Mouse (Mus musculus): Measurements from ENCODE around the gene Stam. TPM values are rescaled to one million over a fixed set of nuclear protein-coding genes. Genes with fewer than 3 reads are reported as not detected.
A peak's percentile ranks its signal among the peaks of the same experiment; 100 is the strongest.

The Stam gene
- total RNA-seq (2021) = 10 to 100 TPM; 19.9 to 25.2 TPM
- long read RNA-seq, experiment 1, full-length matches to known transcripts = 1 of 1 reads
- long read RNA-seq, experiment 1, partial matches to known transcripts = 0 of 1 reads
- long read RNA-seq, experiment 1, other reads (novel, unspliced or antisense) = 0 of 1 reads
- long read RNA-seq, experiment 2, full-length matches to known transcripts = 3 of 3 reads
- long read RNA-seq, experiment 2, partial matches to known transcripts = 0 of 3 reads
- long read RNA-seq, experiment 2, other reads (novel, unspliced or antisense) = 0 of 3 reads

- intact Hi-C loops (cut with DNase I) = loop anchor here (2.0 kb wide), 1 partner anchor 17 kb away; the partner anchor contains the start of gene Hacd1
- no peak for TF ChIP-seq CTCF (IDR thresholded peaks at IDR 0.05)
- peak; percentile 94 for DNase-seq
- H3K4me3 ChIP-seq = peak within 1 kb of the TSS; percentile 80
- H3K27ac ChIP-seq = peak within 1 kb of the TSS; percentile 99
Measured at GRCm38 (mm10) chr2:14073362-14074220, at the start of gene Stam. Gene Stam (plus strand): TSS chr2:14074098.

DNA sequence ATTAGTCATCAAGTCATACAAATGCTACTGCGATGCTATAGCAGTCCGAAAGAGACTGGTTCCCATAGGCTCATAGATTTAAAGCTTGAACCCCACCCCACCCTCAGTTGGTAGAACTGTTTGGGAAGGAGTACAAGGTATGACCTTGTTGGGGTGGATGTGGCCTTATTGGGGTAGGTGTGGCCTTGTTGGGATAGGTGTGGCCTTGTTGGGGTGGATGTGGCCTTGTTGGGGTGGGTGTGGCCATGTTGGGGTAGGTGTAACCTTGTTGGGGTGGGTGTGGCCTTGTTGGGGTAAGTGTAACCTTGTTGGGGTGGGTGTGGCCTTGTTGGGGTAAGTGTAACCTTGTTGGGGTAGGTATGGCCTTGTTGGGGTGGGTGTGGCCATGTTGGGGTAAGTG is 32.6 kb upstream of the Stam start:
- no peak for TF ChIP-seq CTCF (IDR thresholded peaks at IDR 0.05)
- no peak for DNase-seq
- Histone ChIP-seq H3K4me3 (no peak overlapping the region), H3K27ac (no peak overlapping the region)
- intact Hi-C loops (cut with DNase I) = loop anchor here (10.0 kb wide), 1 partner anchor 766 kb away; the partner anchor contains the start of gene Rsu1

DNA sequence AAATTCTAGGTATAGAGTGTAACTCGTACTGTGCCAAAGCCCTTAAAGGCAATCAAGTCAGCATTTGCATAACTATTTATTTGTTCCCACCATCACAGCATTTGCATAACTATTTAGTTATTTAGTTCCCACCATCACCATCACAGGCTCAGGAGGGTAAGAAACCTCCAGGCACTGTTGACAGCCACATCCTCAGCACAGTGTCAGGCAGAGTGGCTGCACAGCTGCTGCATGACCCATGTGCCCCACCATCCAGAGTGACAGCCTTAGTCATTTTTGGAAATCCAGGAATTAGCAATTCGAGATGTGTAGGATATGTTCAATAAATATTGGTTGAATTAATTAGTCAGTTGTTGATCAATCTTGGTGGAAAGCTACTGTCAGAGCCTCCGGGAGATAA is 30.9 kb upstream of the Stam start:
- no peak for TF ChIP-seq CTCF (IDR thresholded peaks at IDR 0.05)
- H3K27ac ChIP-seq = no peak overlapping the region
- DNase-seq = no peak
- intact Hi-C loops (cut with DNase I) = loop anchor here (10.0 kb wide), 1 partner anchor 768 kb away; the partner anchor contains the start of gene Rsu1
- H3K4me3 ChIP-seq = no peak overlapping the region

DNA sequence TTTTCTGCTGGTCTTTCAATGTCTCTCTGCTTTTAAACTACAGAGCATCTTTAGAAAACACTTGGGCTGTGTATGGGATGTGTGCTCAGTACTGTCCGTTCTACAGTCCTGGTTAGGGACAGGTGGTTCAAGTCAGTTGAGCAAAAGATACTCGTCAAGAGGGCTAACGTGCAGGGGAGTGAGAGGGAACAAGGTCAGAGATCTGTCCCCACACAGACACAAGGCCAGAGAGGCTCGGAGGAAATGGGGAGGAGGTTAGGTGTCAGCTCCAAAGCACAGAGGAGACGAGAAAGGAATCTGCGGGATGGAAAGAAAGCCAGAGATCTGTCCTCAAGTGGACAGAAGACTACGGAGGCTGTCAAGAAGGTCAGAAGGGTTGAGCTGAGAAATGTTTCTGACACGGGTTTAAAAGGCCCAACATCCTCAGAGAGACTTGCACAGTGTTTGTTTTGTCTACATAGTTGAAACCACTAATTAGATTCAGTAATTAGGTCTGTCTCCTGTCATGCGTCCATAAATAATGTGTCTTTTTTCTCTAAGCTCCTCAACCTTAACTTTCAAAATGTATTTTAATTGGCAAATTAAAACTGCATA is 30.2 kb upstream of the Stam start:
- intact Hi-C loops (cut with DNase I) = loop anchor here (10.0 kb wide), 1 partner anchor 769 kb away; the partner anchor contains the start of gene Rsu1
- Histone ChIP-seq H3K4me3 (no peak overlapping the region), H3K27ac (no peak overlapping the region)
- DNase-seq = no peak
- TF ChIP-seq CTCF (IDR thresholded peaks at IDR 0.05) = no peak

DNA sequence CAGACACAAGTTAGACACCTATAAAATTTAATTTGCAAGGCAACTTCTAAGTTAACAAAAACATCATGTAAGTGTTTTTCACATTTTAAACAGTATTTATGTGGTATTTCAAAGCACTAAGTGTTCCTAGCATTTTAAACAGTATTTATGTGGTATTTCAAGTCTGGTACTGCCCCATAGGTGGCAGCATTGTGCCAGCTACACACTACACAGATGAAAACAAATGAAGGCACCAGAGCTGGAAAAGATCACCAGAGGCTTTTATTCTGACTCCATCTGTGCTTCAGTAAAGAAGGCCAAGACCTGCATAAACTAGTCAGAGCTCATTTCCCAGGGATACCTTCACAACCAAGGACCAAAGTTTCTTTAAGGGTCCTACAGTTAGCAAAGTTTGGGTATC is 25.5 kb upstream of the Stam start:
- Histone ChIP-seq H3K4me3 (no peak overlapping the region), H3K27ac (peak overlapping the region; percentile 41)
- intact Hi-C loops (cut with DNase I) = loop anchor here (5.0 to 10.0 kb wide), 2 partner anchors 244 to 774 kb away; partner anchors contain the start of gene Rsu1
- DNase-seq = peak; percentile 71
- peak; percentile 84 for TF ChIP-seq CTCF (IDR thresholded peaks at IDR 0.05)

- H3K27ac ChIP-seq = peak overlapping the region; percentile 41
- no peak for DNase-seq
- no peak for TF ChIP-seq CTCF (IDR thresholded peaks at IDR 0.05)
- H3K4me3 ChIP-seq = no peak overlapping the region
- intact Hi-C loops (cut with DNase I) = loop anchor here (5.0 to 10.0 kb wide), 2 partner anchors 243 to 774 kb away; partner anchors contain the start of gene Rsu1
Measured at GRCm38 (mm10) chr2:14048808-14049207, 25.1 kb upstream of the Stam start.

DNA sequence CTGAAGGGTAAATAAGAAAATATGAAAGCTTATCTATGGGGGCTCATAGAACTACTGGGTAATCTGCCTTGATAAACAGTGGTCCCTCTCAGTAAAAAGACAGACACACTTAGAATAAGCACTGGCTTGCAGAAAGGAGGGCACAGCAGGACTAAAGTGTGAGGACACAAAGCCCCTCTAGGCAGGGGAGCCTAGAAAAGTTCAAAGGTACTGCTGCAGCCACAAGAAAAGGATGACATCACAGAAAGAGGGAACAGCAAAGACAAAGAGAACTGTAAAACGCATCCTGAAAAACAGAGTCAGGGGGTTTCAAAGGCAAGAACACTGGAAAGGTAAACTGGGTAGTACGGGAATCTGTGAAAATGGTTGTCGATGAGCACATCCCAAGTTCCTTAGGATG is 20.3 kb upstream of the Stam start:
- intact Hi-C loops (cut with DNase I) = loop anchor here (5.0 kb wide), 1 partner anchor 104 kb away; no protein-coding TSS in a partner anchor
- no peak for DNase-seq
- TF ChIP-seq CTCF (IDR thresholded peaks at IDR 0.05) = no peak

DNA sequence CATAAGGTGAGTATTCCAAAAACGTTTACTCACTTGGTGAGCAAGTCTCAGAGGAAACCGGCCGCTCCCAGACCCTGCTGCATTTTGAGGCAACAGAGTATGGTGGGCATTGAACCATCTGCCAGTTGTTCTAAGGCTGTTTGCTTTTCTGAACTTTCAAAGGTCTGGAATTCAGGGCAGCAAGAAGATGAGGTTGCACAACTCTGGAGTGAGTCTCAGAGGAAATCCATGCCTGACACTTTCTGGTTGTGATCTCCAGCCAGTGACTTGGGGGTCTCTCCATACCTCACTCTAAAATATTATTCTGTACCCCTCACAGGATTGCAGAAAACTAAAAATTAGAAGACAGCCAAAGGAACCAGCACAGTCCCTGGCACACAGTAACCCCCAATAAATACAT is 19.7 kb upstream of the Stam start:
- Histone ChIP-seq H3K27ac (peak overlapping the region; percentile 99), H3K4me3 (peak overlapping the region; percentile 99)
- intact Hi-C loops (cut with DNase I) = loop anchor here (5.0 kb wide), 1 partner anchor 103 kb away; no protein-coding TSS in a partner anchor
- DNase-seq = no peak
- no peak for TF ChIP-seq CTCF (IDR thresholded peaks at IDR 0.05)

More for the DNA sequence above, 20.3 kb upstream of the Stam start:
- Histone ChIP-seq H3K27ac (peak overlapping the region; percentile 99), H3K4me3 (peak overlapping the region; percentile 99)

- no peak for DNase-seq
- intact Hi-C loops (cut with DNase I) = loop anchor here (5.0 kb wide), 1 partner anchor 103 kb away; no protein-coding TSS in a partner anchor
- H3K4me3 ChIP-seq = peak overlapping the region; percentile 99
- H3K27ac ChIP-seq = peak overlapping the region; percentile 99
- TF ChIP-seq CTCF (IDR thresholded peaks at IDR 0.05) = no peak
Measured at GRCm38 (mm10) chr2:14054716-14055115, 19.2 kb upstream of the Stam start.

DNA sequence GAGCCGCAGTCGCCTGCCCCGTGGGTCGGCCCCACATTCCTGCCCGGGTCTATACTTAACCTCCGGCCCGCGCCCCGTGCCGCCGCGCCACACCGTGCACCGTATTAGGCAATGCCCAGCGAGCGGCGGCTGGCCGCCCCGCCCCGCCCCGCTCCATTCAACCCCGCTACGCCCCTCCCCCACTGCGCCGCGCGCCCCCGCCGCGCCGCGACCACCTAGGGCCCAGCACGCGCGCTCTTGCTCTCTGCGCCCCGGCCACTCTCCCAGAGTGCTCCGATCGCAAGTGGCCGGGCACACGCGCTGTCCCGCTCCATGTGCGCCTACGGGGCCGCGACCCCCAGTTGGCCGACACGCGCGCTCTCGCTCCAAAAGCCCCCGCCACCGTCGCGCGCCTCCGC is 18.7 kb upstream of the Stam start:
- H3K27ac ChIP-seq = peak overlapping the region; percentile 99
- intact Hi-C loops (cut with DNase I) = no loop called here
- H3K4me3 ChIP-seq = peak overlapping the region; percentile 99
- DNase-seq = peak; percentile 89
- no peak for TF ChIP-seq CTCF (IDR thresholded peaks at IDR 0.05)

DNA sequence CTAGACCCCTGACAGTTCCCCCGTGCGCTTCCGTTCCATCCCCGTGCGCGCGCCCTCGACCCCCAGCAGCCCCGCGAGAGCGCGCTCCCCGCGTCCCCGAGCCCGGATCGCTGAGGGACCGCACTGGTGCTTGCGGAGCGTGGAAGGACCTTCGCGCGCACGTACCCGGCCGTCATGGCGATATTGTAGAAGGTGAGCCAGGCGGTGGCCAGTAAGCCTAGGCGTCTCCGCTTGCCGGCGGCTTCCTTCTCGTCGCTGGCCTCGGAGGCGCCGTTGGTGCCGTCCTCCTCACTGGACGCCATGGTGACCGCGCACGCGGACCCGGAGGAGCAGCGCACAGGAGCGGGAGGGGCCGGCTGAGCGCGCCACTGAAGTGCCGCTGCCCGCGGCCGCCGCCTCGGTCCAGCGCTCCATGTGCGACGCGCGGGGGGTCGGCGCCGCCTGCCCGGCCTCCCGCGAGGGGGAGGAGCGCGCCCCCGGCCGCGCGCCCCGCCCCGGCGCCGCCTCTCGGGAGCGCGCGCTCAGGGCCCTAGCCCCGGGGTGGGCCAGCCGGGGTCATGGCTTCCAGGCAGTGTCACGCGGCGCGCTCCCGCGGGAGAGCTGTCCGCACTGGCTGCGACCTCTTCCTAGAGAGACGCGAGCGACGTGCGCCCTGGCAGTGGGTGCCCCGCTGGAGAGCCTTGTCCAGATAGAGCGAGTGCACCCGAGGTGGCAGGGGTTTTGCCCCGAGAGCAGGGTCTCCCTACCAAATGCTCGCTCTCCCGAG is 18.1 kb upstream of the Stam start, which contains the start of gene Hacd1:
Hacd1 (minus strand) TSS at position 570 of the 766 bp plus-strand sequence.
- intact Hi-C loops (cut with DNase I) = loop anchor here (2.0 kb wide), 1 partner anchor 17 kb away; no protein-coding TSS in a partner anchor
- H3K27ac ChIP-seq = peak within 1 kb of the TSS; percentile 99
- DNase-seq = peak; percentile 94
- H3K4me3 ChIP-seq = peak within 1 kb of the TSS; percentile 99
- TF ChIP-seq CTCF (IDR thresholded peaks at IDR 0.05) = no peak
